Mouse (Mus musculus) limb, embryonic 15.5 days (tissue): ENCODE data around the gene Chst15. TPM values are rescaled to one million over a fixed set of nuclear protein-coding genes. Genes with fewer than 3 reads are reported as not detected.

Experiments used
- ATAC-seq: fragments of 200-750 bp; cut with Nextera tagmentation; 2 replicates; pipeline ENCODE4 v1.8.0; 2017; ENCODE audit warnings: low read depth, moderate TSS enrichment; ENCODE audit not compliant: insufficient number of reproducible peaks, low FRiP score, low TSS enrichment
- H3K27ac ChIP-seq: fragments of 300-500 bp; sonication (generic); 2 replicates; pipeline ENCODE4 v1.5.1; 2015; ENCODE audit warnings: moderate library complexity, mild to moderate bottlenecking, inconsistent platforms
- H3K27me3 ChIP-seq: fragments of 300-500 bp; sonication (generic); 2 replicates; pipeline ENCODE4 v1.6.1; 2015; ENCODE audit warnings: inconsistent platforms
- H3K36me3 ChIP-seq: fragments of 300-500 bp; sonication (generic); 2 replicates; pipeline ENCODE4 v1.6.1; 2015; ENCODE audit warnings: inconsistent platforms
- H3K4me1 ChIP-seq: fragments of 300-500 bp; sonication (generic); 2 replicates; pipeline ENCODE4 v1.6.1; 2015; ENCODE audit warnings: inconsistent platforms
- H3K4me2 ChIP-seq: fragments of 300-500 bp; sonication (generic); 2 replicates; pipeline ENCODE4 v1.6.1; 2015; ENCODE audit warnings: mild to moderate bottlenecking, inconsistent platforms
- H3K4me3 ChIP-seq: fragments of 300-500 bp; sonication (generic); 2 replicates; pipeline ENCODE4 v1.5.1; 2015; ENCODE audit warnings: mild to moderate bottlenecking, inconsistent platforms
- H3K9ac ChIP-seq: fragments of 300-500 bp; sonication (generic); 2 replicates; pipeline ENCODE4 v1.6.1; 2015; ENCODE audit warnings: inconsistent platforms
- H3K9me3 ChIP-seq: fragments of 300-500 bp; sonication (generic); 2 replicates; pipeline ENCODE4 v1.6.1; 2016; ENCODE audit warnings: inconsistent platforms
- WGBS: fragments of 180-500 bp; shearing (Covaris S2); methylation state at CpG from one replicate; pipeline ENCODE4 v1.1.7; 2015; 5-methylcytosine and 5-hydroxymethylcytosine counted together
- polyA plus RNA-seq: library from polyadenylated mRNA; unstranded; fragments of >200 nt; fragmentation: Nextera tagmentation; extraction: Ambion mirVana; gene quantifications from 2 replicates; pipeline ENCODE4 v1.2.1, GENCODE M21; 2015

Chst15 gene
- polyA plus RNA-seq, 1 experiment from 2014 or later = 24.9 TPM

- no peak overlapping the region for H3K4me2 ChIP-seq
- ATAC-seq = no peak
- H3K4me1 ChIP-seq = peaks cover 32% of the 10 kb centered on the region
- no peaks in the 10 kb centered on the region for H3K36me3 ChIP-seq
- no peaks in the 10 kb centered on the region for H3K9me3 ChIP-seq
- peaks cover 3% of the 10 kb centered on the region; the same call in 1 of the 2 replicates for H3K27me3 ChIP-seq
- no peak overlapping the region for H3K4me3 ChIP-seq
- 3% methylated on average over 1 of the region's 1 CpGs for WGBS
- peak overlapping the region; percentile 24; the same call in 1 of the 2 replicates for H3K27ac ChIP-seq
- H3K9ac ChIP-seq = no peak overlapping the region
These were observed 112.9 kb downstream of the Chst15 start for GRCm38 (mm10) chr7:132204073-132204612.

- no peak overlapping the region for H3K9ac ChIP-seq
- no peak overlapping the region for H3K4me3 ChIP-seq
- H3K27me3 ChIP-seq = no peaks in the 10 kb centered on the region
- H3K36me3 ChIP-seq = no peaks in the 10 kb centered on the region
- 53% methylated on average over 6 of the region's 6 CpGs for WGBS
- peaks cover 41% of the 10 kb centered on the region for H3K4me1 ChIP-seq
- no peak for ATAC-seq
- H3K4me2 ChIP-seq = no peak overlapping the region
- no peak overlapping the region for H3K27ac ChIP-seq
- H3K9me3 ChIP-seq = no peaks in the 10 kb centered on the region
These were observed 117.3 kb downstream of the Chst15 start for GRCm38 (mm10) chr7:132199686-132200085.

GRCm38 (mm10) chr7:132198806-132199205, 118.2 kb downstream of the Chst15 start:
- Histone ChIP-seq H3K36me3 (no peaks in the 10 kb centered on the region), H3K4me3 (no peak overlapping the region), H3K27ac (no peak overlapping the region), H3K4me2 (no peak overlapping the region), H3K4me1 (peaks cover 33% of the 10 kb centered on the region), H3K9ac (no peak overlapping the region), H3K9me3 (no peaks in the 10 kb centered on the region), H3K27me3 (no peaks in the 10 kb centered on the region)
- no peak for ATAC-seq
- 45% methylated on average over 1 of the region's 1 CpGs for WGBS

GRCm38 (mm10) chr7:132197817-132198475, 119.1 kb downstream of the Chst15 start:
- Histone ChIP-seq H3K9me3 (no peaks in the 10 kb centered on the region), H3K36me3 (no peaks in the 10 kb centered on the region), H3K4me2 (no peak overlapping the region), H3K4me1 (peaks cover 33% of the 10 kb centered on the region), H3K4me3 (no peak overlapping the region), H3K9ac (no peak overlapping the region), H3K27ac (no peak overlapping the region), H3K27me3 (no peaks in the 10 kb centered on the region)
- ATAC-seq = no peak
- WGBS = 22% methylated on average over 7 of the region's 7 CpGs

- Histone ChIP-seq H3K9ac (no peak overlapping the region), H3K27ac (no peak overlapping the region), H3K4me2 (no peak overlapping the region), H3K27me3 (no peaks in the 10 kb centered on the region), H3K36me3 (no peaks in the 10 kb centered on the region), H3K9me3 (no peaks in the 10 kb centered on the region), H3K4me1 (peaks cover 27% of the 10 kb centered on the region), H3K4me3 (no peak overlapping the region)
- no peak for ATAC-seq
- 82% methylated on average over 1 of the region's 1 CpGs for WGBS
These were observed 120.4 kb downstream of the Chst15 start for GRCm38 (mm10) chr7:132196581-132196980.

GRCm38 (mm10) chr7:132193606-132194005, 123.4 kb downstream of the Chst15 start:
- H3K9ac ChIP-seq = no peak overlapping the region
- ATAC-seq = no peak
- no peaks in the 10 kb centered on the region for H3K36me3 ChIP-seq
- H3K27ac ChIP-seq = no peak overlapping the region
- no peak overlapping the region for H3K4me2 ChIP-seq
- no peaks in the 10 kb centered on the region for H3K27me3 ChIP-seq
- no peaks in the 10 kb centered on the region for H3K9me3 ChIP-seq
- 98% methylated on average over 2 of the region's 2 CpGs for WGBS
- H3K4me1 ChIP-seq = peaks cover 16% of the 10 kb centered on the region
- no peak overlapping the region for H3K4me3 ChIP-seq

- H3K9me3 ChIP-seq = no peaks in the 10 kb centered on the region
- H3K4me3 ChIP-seq = no peak overlapping the region
- H3K36me3 ChIP-seq = no peaks in the 10 kb centered on the region
- H3K27me3 ChIP-seq = no peaks in the 10 kb centered on the region
- 20% methylated on average over 3 of the region's 3 CpGs for WGBS
- H3K4me1 ChIP-seq = peaks cover 14% of the 10 kb centered on the region
- H3K9ac ChIP-seq = no peak overlapping the region
- H3K4me2 ChIP-seq = no peak overlapping the region
- no peak for ATAC-seq
- no peak overlapping the region for H3K27ac ChIP-seq
These were observed 129.6 kb downstream of the Chst15 start for GRCm38 (mm10) chr7:132187456-132187855.

Other genes with a start within 250 kb of the Chst15 start
- 64.4 and 79.0 TPM in 2 replicates for gene Cpxm2, start 162.5 kb downstream of the Chst15 start, polyA plus RNA-seq